ENCODE assay signal across 9 mouse cellular contexts in the genomic region with DNA sequence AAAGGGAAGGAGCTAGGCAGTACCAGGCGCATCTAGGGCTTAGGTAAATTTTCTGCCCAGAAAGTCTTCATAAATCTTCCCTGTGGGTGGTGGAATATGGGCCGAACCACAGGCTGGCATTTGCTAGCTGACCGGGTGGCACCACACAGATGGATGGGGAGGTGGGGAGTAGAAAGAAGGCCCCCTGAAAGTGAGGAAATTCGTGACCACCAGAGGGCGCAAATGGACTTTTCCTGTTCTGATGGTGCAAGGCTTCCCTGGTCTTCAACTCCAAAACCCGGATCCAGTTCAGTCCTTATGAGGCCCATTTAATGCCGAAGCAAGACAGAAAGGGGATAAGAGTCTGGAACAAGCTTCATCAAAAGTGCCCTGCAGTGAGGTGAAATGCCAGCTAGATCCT. TPM values are rescaled to one million over a fixed set of nuclear protein-coding genes. Genes with fewer than 3 reads are reported as not detected.
DNase-seq lines count a peak whose midpoint lies in the region; ATAC-seq and TF ChIP-seq lines count a peak whose summit lies in the region.
"Had no signal": no experiment of that assay in that cellular context is flagged by ENCODE, and none has a peak within 500 bp of the region (broad histone marks: within the 10 kb centered on the region; RNA-seq: fewer than 3 reads in every experiment).

No protein-coding gene starts in this region.

- no peak overlapping the region for H3K27ac ChIP-seq in intestine, postnatal 0 days (ENCODE audit: low read depth, low read length)
- H3K27ac ChIP-seq in intestine, embryonic 16.5 days (ENCODE audit: low read length) = no peak overlapping the region
- no peak overlapping the region for H3K27ac ChIP-seq in hindbrain, embryonic 14.5 days
- H3K27ac ChIP-seq in neural tube, embryonic 11.5 days (ENCODE audit: low read depth, low read length) = no peak overlapping the region
- H3K27ac ChIP-seq: stomach, embryonic 15.5 days had no signal

- no peak overlapping the region for H3K4me2 ChIP-seq in intestine, postnatal 0 days (replicated peaks; ENCODE audit: low read depth)
- H3K4me2 ChIP-seq in intestine, embryonic 16.5 days (ENCODE audit: low read depth, low read length) = no peak overlapping the region
- H3K4me2 ChIP-seq in hindbrain, embryonic 14.5 days (replicated peaks) = no peak overlapping the region
- H3K4me2 ChIP-seq in neural tube, embryonic 11.5 days (ENCODE audit: low read depth) = no peak overlapping the region
- H3K4me2 ChIP-seq: stomach, embryonic 15.5 days had no signal

- intact Hi-C loops in left cerebral cortex, postnatal 10 days (cut with DNase I) = no loop called here

- H3K4me1 ChIP-seq in intestine, postnatal 0 days (replicated peaks; ENCODE audit: control insufficient read depth, insufficient read depth, low read length) = 0 out of 2 replicates have a peak, but pooled peaks cover 5% of the 10 kb centered on the region
- H3K4me1 ChIP-seq in intestine, embryonic 16.5 days (ENCODE audit: control insufficient read depth, insufficient read depth, low read length) = peaks cover 15% of the 10 kb centered on the region
- peaks cover 19% of the 10 kb centered on the region for H3K4me1 ChIP-seq in hindbrain, embryonic 14.5 days (replicated peaks; ENCODE audit: control insufficient read depth, insufficient read depth, low read length)
- H3K4me1 ChIP-seq in neural tube, embryonic 11.5 days (ENCODE audit: control insufficient read depth, insufficient read depth, low read length) = peaks cover 11% of the 10 kb centered on the region

- TF ChIP-seq CTCF in intestine, postnatal 0 days (IDR thresholded peaks at IDR 0.05; ENCODE audit: low read depth) = peak; percentile 82

- peak; percentile 59 for DNase-seq in adrenal gland, adult 2 months
- peak; percentile 56 for DNase-seq in embryo, embryonic 11.5 days (ENCODE audit: low read depth, low spot score)
- peak; percentile 79 for DNase-seq in hindbrain, embryonic 14.5 days (ENCODE audit: low spot score)
- peak; percentile 61 to 82 for DNase-seq in left cerebral cortex, postnatal 10 days (ENCODE audit: extremely low spot score in 1 of 2, low spot score in 2 of 2)
- DNase-seq in neural tube, embryonic 11.5 days (ENCODE audit: low spot score) = peak; percentile 82
- peak; percentile 75 for DNase-seq in thymus, postnatal 14 days

- no peaks in the 10 kb centered on the region for H3K9me3 ChIP-seq in intestine, postnatal 0 days (ENCODE audit: control insufficient read depth)
- no peaks in the 10 kb centered on the region for H3K9me3 ChIP-seq in intestine, embryonic 16.5 days (ENCODE audit: control insufficient read depth, low read length)
- H3K9me3 ChIP-seq in hindbrain, embryonic 14.5 days (ENCODE audit: control insufficient read depth, low read length) = no peaks in the 10 kb centered on the region
- no peaks in the 10 kb centered on the region for H3K9me3 ChIP-seq in neural tube, embryonic 11.5 days (ENCODE audit: control insufficient read depth, low read length)
- H3K9me3 ChIP-seq: stomach, embryonic 15.5 days had no signal

- no peak overlapping the region for H3K9ac ChIP-seq in intestine, postnatal 0 days (ENCODE audit: low read depth, low read length)
- H3K9ac ChIP-seq in intestine, embryonic 16.5 days (ENCODE audit: low read depth, low read length) = no peak overlapping the region
- no peak overlapping the region for H3K9ac ChIP-seq in hindbrain, embryonic 14.5 days
- H3K9ac ChIP-seq in neural tube, embryonic 11.5 days (ENCODE audit: low read length) = no peak overlapping the region
- H3K9ac ChIP-seq: stomach, embryonic 15.5 days had no signal

- ATAC-seq in intestine, postnatal 0 days = no peak
- no peak for ATAC-seq in intestine, embryonic 16.5 days
- no peak for ATAC-seq in hindbrain, embryonic 14.5 days (ENCODE audit: low FRiP score)
- ATAC-seq in neural tube, embryonic 11.5 days (ENCODE audit: insufficient read depth, low FRiP score, low TSS enrichment) = no peak

- H3K27me3 ChIP-seq in intestine, postnatal 0 days (replicated peaks; ENCODE audit: control insufficient read depth, insufficient read depth, low read length) = no peaks in the 10 kb centered on the region
- H3K27me3 ChIP-seq in intestine, embryonic 16.5 days (replicated peaks; ENCODE audit: control insufficient read depth, insufficient read depth, low read length) = no peaks in the 10 kb centered on the region
- H3K27me3 ChIP-seq in hindbrain, embryonic 14.5 days (ENCODE audit: control insufficient read depth, insufficient read depth, low read length) = no peaks in the 10 kb centered on the region
- H3K27me3 ChIP-seq in neural tube, embryonic 11.5 days (ENCODE audit: control insufficient read depth, insufficient read depth, low read length) = no peaks in the 10 kb centered on the region
- H3K27me3 ChIP-seq: stomach, embryonic 15.5 days had no signal

- no peak overlapping the region for H3K4me3 ChIP-seq in intestine, postnatal 0 days (ENCODE audit: low read depth, low read length)
- H3K4me3 ChIP-seq in intestine, embryonic 16.5 days (ENCODE audit: low read length) = no peak overlapping the region
- H3K4me3 ChIP-seq in hindbrain, embryonic 14.5 days (replicated peaks; ENCODE audit: low read length) = no peak overlapping the region
- H3K4me3 ChIP-seq in neural tube, embryonic 11.5 days (ENCODE audit: low read depth, low read length) = no peak overlapping the region
- H3K4me3 ChIP-seq: stomach, embryonic 15.5 days had no signal

- 11% methylated on average over 7 of the region's 7 CpGs for WGBS in intestine, postnatal 0 days
- 10% methylated on average over 7 of the region's 7 CpGs for WGBS in intestine, embryonic 16.5 days
- 9% methylated on average over 7 of the region's 7 CpGs for WGBS in hindbrain, embryonic 14.5 days
- 9% methylated on average over 7 of the region's 7 CpGs for WGBS in neural tube, embryonic 11.5 days

- no peaks in the 10 kb centered on the region for H3K36me3 ChIP-seq in intestine, postnatal 0 days (ENCODE audit: control insufficient read depth, insufficient read depth)
- H3K36me3 ChIP-seq in intestine, embryonic 16.5 days (ENCODE audit: control insufficient read depth, insufficient read depth, low read length) = no peaks in the 10 kb centered on the region
- no peaks in the 10 kb centered on the region for H3K36me3 ChIP-seq in hindbrain, embryonic 14.5 days (replicated peaks; ENCODE audit: control insufficient read depth, insufficient read depth)
- no peaks in the 10 kb centered on the region for H3K36me3 ChIP-seq in neural tube, embryonic 11.5 days (ENCODE audit: control insufficient read depth, insufficient read depth, low read length)
- H3K36me3 ChIP-seq: stomach, embryonic 15.5 days had no signal

RNA-seq across cellular contexts. Expression of a gene that starts 2.7 kb away (rescaled TPM):
- 19.7 and 21.8 TPM in 2 replicates for polyA plus RNA-seq in intestine, postnatal 0 days (2015; fragmentation: Nextera tagmentation; extraction: Ambion mirVana)
- polyA plus RNA-seq in intestine, embryonic 16.5 days (2015; fragmentation: Nextera tagmentation; extraction: Ambion mirVana) = 32.5 and 36.1 TPM in 2 replicates
- total RNA-seq in adrenal gland, adult 2 months (2021) = 100 to 1,000 TPM; 113 to 176 TPM
- 213 and 269 TPM in 2 replicates for polyA plus RNA-seq in adrenal gland, adult 2 months (2012; rRNA removed)
- 114 and 117 TPM in 2 replicates for polyA plus RNA-seq in hindbrain, embryonic 14.5 days (2014; fragmentation: Nextera tagmentation; extraction: Ambion mirVana)
- total RNA-seq in left cerebral cortex, postnatal 10 days (2021) = 100 to 1,000 TPM; 337 to 350 TPM
- 88.0 and 101 TPM in 2 replicates for polyA plus RNA-seq in neural tube, embryonic 11.5 days (2014; fragmentation: Nextera tagmentation; extraction: Ambion mirVana)
